Mouse (Mus musculus): Measurements from ENCODE around the gene Wee2. TPM values are rescaled to one million over a fixed set of nuclear protein-coding genes. Genes with fewer than 3 reads are reported as not detected.

Wee2 gene
- total and polyA plus RNA-seq, 3 experiments: not detected

GRCm38 (mm10) chr6:40423774-40424173 lies 15.1 kb upstream of the Wee2 start:
- Histone ChIP-seq H3K27ac (no peak overlapping the region), H3K9ac (ENCODE audit: low read depth, low read length) (no peak overlapping the region), H3K4me3 (no peak overlapping the region), H3K36me3 (ENCODE audit: control insufficient read depth, insufficient read depth, low read length) (no peaks in the 10 kb centered on the region), H3K27me3 (ENCODE audit: control insufficient read depth, insufficient read depth, low read length) (no peaks in the 10 kb centered on the region), H3K4me1 (ENCODE audit: control insufficient read depth, insufficient read depth, low read length) (no peaks in the 10 kb centered on the region), H3K79me2 (replicated peaks; ENCODE audit: control insufficient read depth, insufficient read depth, low read length) (no peaks in the 10 kb centered on the region; the same call in 1 of the 2 replicates)
- 59% methylated on average over 1 of the region's 1 CpGs for WGBS
- DNase-seq: peak in 1 of 2 experiments; percentile 33
- intact Hi-C loops (cut with DNase I): no loop called here
- peak; percentile 77 for TF ChIP-seq CTCF (IDR thresholded peaks at IDR 0.05)
- no peak for TF ChIP-seq EP300 (IDR thresholded peaks at IDR 0.05; ENCODE audit: insufficient read depth, low read depth, low read length)
- no peak for TF ChIP-seq POLR2A (IDR thresholded peaks at IDR 0.05; ENCODE audit: insufficient read depth, low read depth, low read length)

GRCm38 (mm10) chr6:40427441-40427840 lies 11.4 kb upstream of the Wee2 start:
- Histone ChIP-seq H3K4me1 (ENCODE audit: control insufficient read depth, insufficient read depth, low read length) (no peaks in the 10 kb centered on the region), H3K27ac (no peak overlapping the region), H3K36me3 (ENCODE audit: control insufficient read depth, insufficient read depth, low read length) (no peaks in the 10 kb centered on the region), H3K27me3 (ENCODE audit: control insufficient read depth, insufficient read depth, low read length) (no peaks in the 10 kb centered on the region), H3K9ac (ENCODE audit: low read depth, low read length) (no peak overlapping the region), H3K4me3 (no peak overlapping the region), H3K79me2 (replicated peaks; ENCODE audit: control insufficient read depth, insufficient read depth, low read length) (no peaks in the 10 kb centered on the region; the same call in 1 of the 2 replicates)
- TF ChIP-seq POLR2A (IDR thresholded peaks at IDR 0.05; ENCODE audit: insufficient read depth, low read depth, low read length) (no peak), EP300 (IDR thresholded peaks at IDR 0.05; ENCODE audit: insufficient read depth, low read depth, low read length) (no peak), CTCF (IDR thresholded peaks at IDR 0.05) (no peak)
- DNase-seq: no peak
- intact Hi-C loops (cut with DNase I): no loop called here
- 84% methylated on average over 7 of the region's 7 CpGs for WGBS

- DNase-seq: no peak
- intact Hi-C loops (cut with DNase I): no loop called here
- no peaks in the 10 kb centered on the region for H3K4me1 ChIP-seq (ENCODE audit: control insufficient read depth, insufficient read depth, low read length)
- no peak overlapping the region for H3K27ac ChIP-seq
- no peak overlapping the region for H3K4me3 ChIP-seq
- H3K9ac ChIP-seq (ENCODE audit: low read depth, low read length): no peak overlapping the region
- 64% methylated on average over 3 of the region's 3 CpGs for WGBS
- TF ChIP-seq CTCF (IDR thresholded peaks at IDR 0.05) (no peak), EP300 (IDR thresholded peaks at IDR 0.05; ENCODE audit: insufficient read depth, low read depth, low read length) (no peak), POLR2A (IDR thresholded peaks at IDR 0.05; ENCODE audit: insufficient read depth, low read depth, low read length) (no peak)
- no peaks in the 10 kb centered on the region; the same call in 1 of the 2 replicates for H3K79me2 ChIP-seq (replicated peaks; ENCODE audit: control insufficient read depth, insufficient read depth, low read length)
- no peaks in the 10 kb centered on the region for H3K36me3 ChIP-seq (ENCODE audit: control insufficient read depth, insufficient read depth, low read length)
- no peaks in the 10 kb centered on the region for H3K27me3 ChIP-seq (ENCODE audit: control insufficient read depth, insufficient read depth, low read length)
These were observed 10.2 kb upstream of the Wee2 start for GRCm38 (mm10) chr6:40428696-40429095.

DNA sequence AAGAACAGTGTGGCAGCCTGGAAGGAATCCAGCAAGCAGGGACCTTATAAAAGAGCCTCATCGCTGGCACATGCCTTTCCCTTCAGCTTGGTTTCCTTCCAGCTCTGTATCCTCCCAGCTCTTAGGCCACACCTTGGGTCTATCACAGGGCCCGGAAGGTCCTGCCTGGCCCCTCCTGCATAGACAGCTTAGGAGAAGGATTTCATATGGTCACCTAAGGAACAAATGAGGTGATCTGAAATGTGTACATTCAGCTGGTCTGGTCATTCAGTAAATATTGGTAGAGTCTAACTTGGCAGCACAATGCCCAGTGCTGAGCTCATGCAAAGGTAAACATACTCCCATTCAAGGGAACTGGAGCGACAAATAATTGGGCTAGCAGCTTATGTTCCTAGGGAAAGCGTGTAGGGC lies 9.4 kb upstream of the Wee2 start:
- no peak overlapping the region for H3K9ac ChIP-seq (ENCODE audit: low read depth, low read length)
- TF ChIP-seq CTCF (IDR thresholded peaks at IDR 0.05): no peak
- no peak for TF ChIP-seq EP300 (IDR thresholded peaks at IDR 0.05; ENCODE audit: insufficient read depth, low read depth, low read length)
- TF ChIP-seq POLR2A (IDR thresholded peaks at IDR 0.05; ENCODE audit: insufficient read depth, low read depth, low read length): no peak
- H3K4me1 ChIP-seq (ENCODE audit: control insufficient read depth, insufficient read depth, low read length): no peaks in the 10 kb centered on the region
- H3K27ac ChIP-seq: no peak overlapping the region
- H3K79me2 ChIP-seq (replicated peaks; ENCODE audit: control insufficient read depth, insufficient read depth, low read length): no peaks in the 10 kb centered on the region; the same call in 1 of the 2 replicates
- no peaks in the 10 kb centered on the region for H3K36me3 ChIP-seq (ENCODE audit: control insufficient read depth, insufficient read depth, low read length)
- no peak overlapping the region for H3K4me3 ChIP-seq
- intact Hi-C loops (cut with DNase I): no loop called here
- 63% methylated on average over 4 of the region's 4 CpGs for WGBS
- H3K27me3 ChIP-seq (ENCODE audit: control insufficient read depth, insufficient read depth, low read length): no peaks in the 10 kb centered on the region
- no peak for DNase-seq

- H3K27me3 ChIP-seq (ENCODE audit: control insufficient read depth, insufficient read depth, low read length): no peaks in the 10 kb centered on the region
- no peak overlapping the region for H3K9ac ChIP-seq (ENCODE audit: low read depth, low read length)
- no peaks in the 10 kb centered on the region for H3K36me3 ChIP-seq (ENCODE audit: control insufficient read depth, insufficient read depth, low read length)
- no peak for DNase-seq
- intact Hi-C loops (cut with DNase I): no loop called here
- H3K27ac ChIP-seq: no peak overlapping the region
- WGBS: 87% methylated on average over 3 of the region's 3 CpGs
- TF ChIP-seq POLR2A (IDR thresholded peaks at IDR 0.05; ENCODE audit: insufficient read depth, low read depth, low read length) (no peak), EP300 (IDR thresholded peaks at IDR 0.05; ENCODE audit: insufficient read depth, low read depth, low read length) (no peak), CTCF (IDR thresholded peaks at IDR 0.05) (no peak)
- no peaks in the 10 kb centered on the region for H3K4me1 ChIP-seq (ENCODE audit: control insufficient read depth, insufficient read depth, low read length)
- no peaks in the 10 kb centered on the region; the same call in 1 of the 2 replicates for H3K79me2 ChIP-seq (replicated peaks; ENCODE audit: control insufficient read depth, insufficient read depth, low read length)
- H3K4me3 ChIP-seq: no peak overlapping the region
These were observed 8.6 kb upstream of the Wee2 start for GRCm38 (mm10) chr6:40430251-40430650.

DNA sequence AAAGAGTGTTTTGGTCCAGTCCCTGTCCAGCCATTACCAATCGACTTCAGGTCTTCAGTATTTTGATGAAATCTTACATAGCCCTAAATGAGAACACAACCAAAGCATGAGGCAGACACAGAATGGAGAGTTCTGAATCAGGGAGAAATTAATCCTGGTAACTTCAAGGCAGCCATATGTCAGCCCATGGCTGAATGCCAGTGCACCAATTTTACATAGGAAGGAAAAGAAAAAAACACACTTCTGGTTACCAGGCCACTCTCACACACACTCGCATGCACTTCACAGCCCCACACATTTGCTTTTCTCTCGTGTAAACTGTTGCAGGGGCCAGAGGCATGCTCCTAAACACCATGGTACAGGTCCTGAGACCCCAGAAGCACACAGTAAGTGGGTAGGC lies 8.0 kb upstream of the Wee2 start:
- no peak for DNase-seq
- no peak overlapping the region for H3K9ac ChIP-seq (ENCODE audit: low read depth, low read length)
- H3K27me3 ChIP-seq (ENCODE audit: control insufficient read depth, insufficient read depth, low read length): no peaks in the 10 kb centered on the region
- 71% methylated on average over 3 of the region's 3 CpGs for WGBS
- H3K79me2 ChIP-seq (replicated peaks; ENCODE audit: control insufficient read depth, insufficient read depth, low read length): no peaks in the 10 kb centered on the region; the same call in 1 of the 2 replicates
- intact Hi-C loops (cut with DNase I): no loop called here
- TF ChIP-seq CTCF (IDR thresholded peaks at IDR 0.05) (no peak), EP300 (IDR thresholded peaks at IDR 0.05; ENCODE audit: insufficient read depth, low read depth, low read length) (no peak), POLR2A (IDR thresholded peaks at IDR 0.05; ENCODE audit: insufficient read depth, low read depth, low read length) (no peak)
- H3K4me3 ChIP-seq: no peak overlapping the region
- no peak overlapping the region for H3K27ac ChIP-seq
- no peaks in the 10 kb centered on the region for H3K36me3 ChIP-seq (ENCODE audit: control insufficient read depth, insufficient read depth, low read length)
- H3K4me1 ChIP-seq (ENCODE audit: control insufficient read depth, insufficient read depth, low read length): no peaks in the 10 kb centered on the region
